Mouse (Mus musculus) neural tube, embryonic 11.5 days (tissue): ENCODE data around the gene Zc3h7a. TPM values are rescaled to one million over a fixed set of nuclear protein-coding genes. Genes with fewer than 3 reads are reported as not detected.

Source experiments
- ATAC-seq: fragments of 200-750 bp; cut with Nextera tagmentation; 2 replicates; pipeline ENCODE4 v1.8.0; 2017; ENCODE audit warnings: moderate number of reproducible peaks, mild to moderate bottlenecking, moderate TSS enrichment, moderate library complexity; ENCODE audit not compliant: insufficient read depth, low FRiP score, low TSS enrichment
- DNase-seq: peaks from one replicate; pipeline ENCODE4 v3.0.0-alpha.2; 2015; ENCODE audit warnings: low spot score
- H3K27ac ChIP-seq: fragments of 300-500 bp; sonication (generic); 2 replicates; pipeline ENCODE4 v1.5.1; 2014; ENCODE audit warnings: low read depth, mild to moderate bottlenecking, low read length
- H3K27me3 ChIP-seq: fragments of 300-500 bp; sonication (generic); 2 replicates; pipeline ENCODE4 v1.6.1; 2014; ENCODE audit warnings: mild to moderate bottlenecking, low read length, mixed read lengths; ENCODE audit not compliant: control insufficient read depth, insufficient read depth
- H3K36me3 ChIP-seq: fragments of 300-500 bp; sonication (generic); 2 replicates; pipeline ENCODE4 v1.6.1; 2014; ENCODE audit warnings: mild to moderate bottlenecking, low read length, moderate library complexity, mixed read lengths; ENCODE audit not compliant: control insufficient read depth, insufficient read depth
- H3K4me1 ChIP-seq: fragments of 300-500 bp; sonication (generic); 2 replicates; pipeline ENCODE4 v1.6.1; 2014; ENCODE audit warnings: low read length, mixed read lengths; ENCODE audit not compliant: control insufficient read depth, insufficient read depth
- H3K4me2 ChIP-seq: fragments of 300-500 bp; sonication (generic); 2 replicates; pipeline ENCODE4 v1.6.1; 2014; ENCODE audit warnings: low read depth, mild to moderate bottlenecking, moderate library complexity
- H3K4me3 ChIP-seq: fragments of 300-500 bp; sonication (generic); 2 replicates; pipeline ENCODE4 v1.5.1; 2014; ENCODE audit warnings: low read depth, low read length
- H3K9ac ChIP-seq: fragments of 300-500 bp; sonication (generic); 2 replicates; pipeline ENCODE4 v1.6.1; 2014; ENCODE audit warnings: mild to moderate bottlenecking, low read length
- H3K9me3 ChIP-seq: fragments of 300-500 bp; sonication (generic); 2 replicates; pipeline ENCODE4 v1.6.1; 2016; ENCODE audit warnings: low read length; ENCODE audit not compliant: control insufficient read depth
- WGBS: fragments of 180-500 bp; shearing (Covaris S2); extraction: QIAGEN DNeasy Blood & Tissue Kit; methylation state at CpG from one replicate; pipeline ENCODE4 v1.1.7; 2014; 5-methylcytosine and 5-hydroxymethylcytosine counted together
- polyA plus RNA-seq: library from polyadenylated mRNA; unstranded; fragments of >200 nt; fragmentation: Nextera tagmentation; extraction: Ambion mirVana; gene quantifications from 2 replicates; pipeline ENCODE4 v1.2.1, GENCODE M21; 2014

Zc3h7a gene
- 93.5 and 95.3 TPM in 2 replicates for polyA plus RNA-seq

DNA sequence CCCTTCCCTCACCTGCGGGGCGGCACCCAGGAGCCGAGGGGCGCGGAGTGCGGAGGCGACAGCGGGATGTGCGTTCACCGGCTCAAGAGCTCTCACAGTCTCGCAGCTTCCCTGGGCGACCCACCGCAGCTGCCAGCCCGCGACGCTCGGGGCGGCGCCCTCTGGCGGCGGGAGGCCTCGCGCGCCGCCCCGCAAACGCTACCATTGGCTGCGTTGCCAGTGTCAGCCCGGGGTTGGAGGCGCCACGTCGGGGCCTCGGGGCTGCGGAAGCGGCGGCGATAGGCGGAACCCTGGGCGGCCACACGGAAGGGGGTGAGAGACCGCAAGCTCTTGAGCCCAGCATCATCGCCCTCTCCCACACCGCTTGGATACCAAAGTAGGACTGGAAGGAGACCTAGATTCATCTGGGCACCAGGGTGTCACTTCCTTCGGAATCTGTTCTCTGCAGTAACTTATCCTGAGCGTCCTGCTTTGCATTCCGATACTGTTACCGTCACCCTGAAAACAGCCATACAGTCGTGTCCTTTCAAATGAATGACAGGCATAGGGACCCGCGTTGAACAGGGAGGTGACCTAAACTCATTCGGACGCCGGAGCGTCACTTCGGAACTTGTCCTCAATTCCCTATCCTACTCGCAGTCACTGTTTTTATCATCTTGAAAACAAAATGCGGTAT lies at the start of gene Zc3h7a:
Gene Zc3h7a, minus strand, starts transcription at position 186 of the 676 bp plus-strand sequence.
- H3K4me1 ChIP-seq = peaks cover 6% of the 10 kb centered on the region; the same call in 1 of the 2 replicates
- H3K4me3 ChIP-seq = peak within 1 kb of the TSS; percentile 88
- peak; percentile 93 for ATAC-seq
- H3K27ac ChIP-seq = peak within 1 kb of the TSS; percentile 79
- peak within 1 kb of the TSS; percentile 80 for H3K9ac ChIP-seq
- under 1% methylated on average over 55 of the region's 57 CpGs for WGBS
- H3K9me3 ChIP-seq = no peaks in the 10 kb centered on the region
- H3K36me3 ChIP-seq = no peaks in the 10 kb centered on the region
- no peaks in the 10 kb centered on the region for H3K27me3 ChIP-seq
- H3K4me2 ChIP-seq = peak within 1 kb of the TSS; percentile 73
- peak; percentile 96 for DNase-seq

DNA sequence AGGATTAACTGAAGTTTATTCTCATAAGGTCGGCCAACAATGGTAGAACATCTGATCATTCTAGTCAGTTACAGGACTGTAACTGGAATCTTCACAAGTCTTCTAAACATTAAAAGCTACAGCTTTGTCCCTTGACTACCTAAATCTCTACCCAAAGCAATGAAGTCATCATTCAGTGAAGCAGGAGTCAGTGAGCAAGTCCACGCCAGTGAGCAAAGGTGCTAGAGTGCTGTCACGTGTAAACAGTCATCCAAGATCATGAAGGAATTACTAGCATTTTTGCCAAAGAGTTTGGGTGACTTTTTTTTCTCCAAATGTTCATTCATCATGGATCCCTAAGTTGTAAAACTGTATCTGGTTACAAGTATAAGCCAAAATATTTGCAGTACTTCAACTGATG lies 41.6 kb upstream of the Zc3h7a start:
- no peaks in the 10 kb centered on the region for H3K9me3 ChIP-seq
- H3K9ac ChIP-seq = no peak overlapping the region
- no peaks in the 10 kb centered on the region; the same call in 1 of the 2 replicates for H3K36me3 ChIP-seq
- H3K27ac ChIP-seq = no peak overlapping the region
- ATAC-seq = no peak
- 85% methylated on average over 3 of the region's 3 CpGs for WGBS
- H3K27me3 ChIP-seq = no peaks in the 10 kb centered on the region
- H3K4me2 ChIP-seq = no peak overlapping the region
- DNase-seq = no peak
- no peaks in the 10 kb centered on the region for H3K4me1 ChIP-seq
- no peak overlapping the region for H3K4me3 ChIP-seq

DNA sequence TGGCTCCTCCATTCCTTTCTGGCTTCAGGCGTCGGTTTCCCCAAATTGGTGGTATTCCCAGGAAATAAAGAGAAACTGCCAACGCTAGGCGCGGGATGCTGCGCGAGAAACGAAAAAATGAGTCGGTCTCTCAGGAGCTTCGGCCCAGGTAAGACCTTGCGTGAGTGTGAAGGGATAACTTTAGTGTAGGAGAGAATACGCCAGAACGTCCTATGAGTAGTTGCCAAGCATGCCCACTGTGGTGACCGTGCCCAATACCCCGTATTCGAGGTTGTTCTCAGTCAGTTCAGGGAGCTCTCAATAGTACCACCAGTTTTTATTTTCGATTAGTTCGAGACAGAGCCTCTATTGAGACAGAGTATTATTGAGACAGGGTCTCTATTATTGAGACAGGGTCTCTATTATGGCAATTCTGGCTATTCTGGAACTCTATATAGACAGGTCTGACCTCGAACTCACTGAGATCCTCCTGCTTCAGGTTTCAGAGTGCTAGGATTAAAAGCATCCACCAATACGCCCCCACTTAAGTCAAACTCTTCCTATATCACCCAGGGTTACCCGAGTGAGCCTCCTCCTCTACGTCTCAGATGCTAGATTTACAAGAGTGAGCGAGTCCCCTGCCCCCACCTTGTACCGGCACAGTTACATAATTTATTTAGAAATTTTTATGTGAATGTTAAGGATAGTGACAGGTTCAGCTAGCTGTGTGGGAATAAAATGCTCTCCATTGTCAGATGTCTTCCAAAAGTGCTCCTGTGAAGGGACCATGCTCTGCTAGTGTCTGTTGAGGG lies 27.6 kb upstream of the Zc3h7a start:
- 11% methylated on average over 24 of the region's 24 CpGs for WGBS
- H3K4me3 ChIP-seq = peak overlapping the region; percentile 84
- peak overlapping the region; percentile 94 for H3K9ac ChIP-seq
- no peaks in the 10 kb centered on the region for H3K27me3 ChIP-seq
- no peak overlapping the region for H3K27ac ChIP-seq
- peaks cover 10% of the 10 kb centered on the region for H3K4me1 ChIP-seq
- DNase-seq (no peak), ATAC-seq (peak; percentile 35; the same call in 1 of the 2 replicates)
- H3K4me2 ChIP-seq = peak overlapping the region; percentile 69
- no peaks in the 10 kb centered on the region for H3K9me3 ChIP-seq
- 0 out of 2 replicates have a peak, but pooled peaks cover 5% of the 10 kb centered on the region for H3K36me3 ChIP-seq

DNA sequence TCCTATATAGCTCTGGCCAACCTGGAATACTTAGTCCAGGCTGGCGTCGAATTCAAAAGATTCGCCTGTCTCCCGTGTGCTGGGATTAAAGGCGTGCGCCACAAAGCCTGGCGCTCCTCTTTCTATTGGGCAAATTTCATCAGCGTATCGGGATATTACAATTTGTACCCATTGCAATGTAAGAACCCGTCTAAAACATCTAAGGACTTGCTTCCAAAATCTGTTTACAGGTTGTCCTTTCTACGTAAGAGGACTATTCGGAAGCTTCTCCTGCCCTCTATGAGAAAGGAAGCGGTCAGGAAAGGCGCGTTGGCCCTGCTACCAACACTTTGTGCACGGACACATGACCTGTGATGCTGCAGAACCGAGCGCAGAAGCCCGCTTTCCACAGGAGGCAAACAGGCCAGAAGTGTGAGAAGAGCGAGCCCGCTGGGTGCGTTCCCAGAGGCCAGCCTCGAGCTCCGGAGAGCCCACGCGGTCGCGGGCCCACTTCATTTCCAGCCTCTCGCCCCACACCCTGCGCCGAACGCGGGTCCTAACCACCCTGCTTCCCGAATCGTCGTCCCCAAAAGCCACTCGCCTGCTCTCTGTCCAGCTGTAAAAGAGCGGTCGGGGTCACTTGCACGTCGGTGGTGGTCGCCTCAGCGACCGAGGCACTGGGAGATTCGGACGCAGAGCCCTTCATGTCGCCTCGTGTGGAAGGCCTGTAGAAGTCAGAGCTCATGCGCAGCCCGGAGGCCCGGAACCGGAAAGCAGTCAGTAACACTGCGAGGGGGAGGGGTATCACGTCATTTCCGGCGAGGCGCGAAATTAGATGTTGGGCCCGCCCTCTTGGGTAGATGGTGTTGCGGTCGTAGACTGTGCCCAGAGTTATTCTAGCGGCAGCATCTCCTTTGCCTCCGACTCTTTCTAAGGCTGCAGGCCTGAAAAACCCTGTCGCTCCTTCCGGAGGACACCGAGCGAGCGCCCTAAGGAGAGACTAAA lies 26.7 kb upstream of the Zc3h7a start, which contains the start of gene Rsl1d1:
Gene Rsl1d1, minus strand, starts transcription at position 761 of the 984 bp plus-strand sequence.
- DNase-seq = peak; percentile 95
- H3K4me2 ChIP-seq = peak within 1 kb of the TSS; percentile 73
- H3K36me3 ChIP-seq = peaks cover 8% of the 10 kb centered on the region; the same call in 1 of the 2 replicates
- peak within 1 kb of the TSS; percentile 84 for H3K4me3 ChIP-seq
- no peaks in the 10 kb centered on the region for H3K9me3 ChIP-seq
- WGBS = under 1% methylated on average over 68 of the region's 68 CpGs
- no peaks in the 10 kb centered on the region for H3K27me3 ChIP-seq
- peaks cover 10% of the 10 kb centered on the region for H3K4me1 ChIP-seq
- peak within 1 kb of the TSS; percentile 94 for H3K9ac ChIP-seq
- ATAC-seq = peak; percentile 98
- peak within 1 kb of the TSS; percentile 70; the same call in 1 of the 2 replicates for H3K27ac ChIP-seq

DNA sequence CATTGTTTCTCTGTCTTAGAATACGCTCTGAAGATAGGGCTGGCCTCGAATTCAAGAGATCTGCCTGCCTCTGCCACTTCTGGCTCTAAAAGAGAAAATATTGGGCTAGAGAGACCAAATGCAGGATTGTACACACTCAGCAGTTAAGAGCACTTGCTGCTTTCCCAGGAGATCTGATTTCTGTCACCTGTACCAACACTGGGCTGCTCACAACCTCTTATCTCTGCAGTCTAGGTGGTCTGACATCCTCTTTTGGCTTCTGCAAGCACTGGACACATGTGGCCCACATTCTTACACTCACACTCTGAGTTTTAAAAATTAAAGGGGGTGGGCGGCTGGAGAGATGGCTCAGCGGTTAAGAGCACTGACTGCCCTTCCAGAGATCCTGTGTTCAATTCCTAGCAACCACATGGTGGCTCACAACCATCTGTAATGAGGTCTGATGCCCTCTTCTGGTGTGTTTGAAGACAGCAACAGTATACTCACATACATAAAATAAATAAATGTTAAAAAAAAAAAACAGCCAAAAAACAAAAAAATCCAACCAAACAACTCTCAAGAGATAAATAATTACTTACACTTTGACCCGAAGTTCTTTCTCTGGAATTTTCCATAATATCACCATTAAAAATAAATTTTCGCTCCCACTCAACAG lies 25.7 kb upstream of the Zc3h7a start:
- H3K27ac ChIP-seq = no peak overlapping the region
- no peak for ATAC-seq
- no peaks in the 10 kb centered on the region for H3K27me3 ChIP-seq
- no peak for DNase-seq
- H3K4me2 ChIP-seq = peak overlapping the region; percentile 73
- H3K4me3 ChIP-seq = peak overlapping the region; percentile 84
- 67% methylated on average over 6 of the region's 6 CpGs for WGBS
- H3K9me3 ChIP-seq = no peaks in the 10 kb centered on the region
- no peak overlapping the region for H3K9ac ChIP-seq
- H3K36me3 ChIP-seq = peaks cover 10% of the 10 kb centered on the region
- peaks cover 10% of the 10 kb centered on the region for H3K4me1 ChIP-seq

DNA sequence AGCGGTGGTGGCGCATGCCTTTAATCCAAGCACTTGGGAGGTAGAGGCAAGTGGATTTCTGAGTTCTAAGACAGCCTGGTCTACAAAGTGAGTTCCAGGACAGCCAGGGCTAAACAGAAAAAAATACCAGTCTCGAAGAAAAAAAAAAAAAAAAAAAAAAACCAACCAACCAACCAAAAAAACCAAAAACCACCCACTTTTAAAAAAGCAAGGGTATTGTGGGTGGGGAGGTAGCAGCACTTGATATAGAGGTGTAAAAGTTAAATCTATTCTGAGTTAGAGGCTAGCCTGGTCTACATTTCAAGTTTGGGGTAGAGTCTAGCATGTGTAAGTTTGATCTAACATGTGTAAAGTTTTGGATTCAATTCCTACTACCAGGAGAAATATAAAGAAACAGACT lies 24.1 kb upstream of the Zc3h7a start:
- DNase-seq = no peak
- Histone ChIP-seq H3K4me1 (peaks cover 10% of the 10 kb centered on the region), H3K36me3 (peaks cover 15% of the 10 kb centered on the region)

DNA sequence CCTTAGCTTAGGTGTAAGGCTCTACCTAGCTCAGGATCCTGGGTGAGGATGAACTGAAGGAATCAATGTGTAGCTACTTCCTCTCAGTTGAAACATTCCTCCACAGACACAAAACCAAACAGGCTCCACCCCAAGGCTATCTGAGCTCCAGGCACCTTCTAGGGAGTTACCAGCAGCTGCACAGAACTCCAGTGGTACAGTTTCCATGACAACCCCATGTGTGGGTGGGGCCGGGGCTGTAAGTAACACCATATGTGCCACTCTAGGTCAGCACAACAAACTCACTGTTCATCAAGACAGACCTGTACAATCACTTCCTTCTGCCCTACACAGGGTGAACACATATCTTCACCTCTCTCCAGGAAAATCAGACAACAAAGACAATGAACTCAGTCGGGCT lies 22.3 kb upstream of the Zc3h7a start:
- peaks cover 23% of the 10 kb centered on the region for H3K36me3 ChIP-seq
- ATAC-seq (no peak), DNase-seq (no peak)
- H3K4me1 ChIP-seq = peaks cover 3% of the 10 kb centered on the region; the same call in 1 of the 2 replicates
- H3K27ac ChIP-seq = no peak overlapping the region
- 63% methylated on average over 2 of the region's 2 CpGs for WGBS
- no peaks in the 10 kb centered on the region for H3K9me3 ChIP-seq
- no peak overlapping the region for H3K4me3 ChIP-seq
- H3K4me2 ChIP-seq = no peak overlapping the region
- H3K27me3 ChIP-seq = no peaks in the 10 kb centered on the region
- H3K9ac ChIP-seq = no peak overlapping the region

More for the DNA sequence above, 24.1 kb upstream of the Zc3h7a start:
- Histone ChIP-seq H3K9me3 (no peaks in the 10 kb centered on the region), H3K4me3 (no peak overlapping the region), H3K27ac (no peak overlapping the region), H3K4me2 (no peak overlapping the region), H3K27me3 (no peaks in the 10 kb centered on the region), H3K9ac (no peak overlapping the region)
- no peak for ATAC-seq
- WGBS = 97% methylated on average over 3 of the region's 3 CpGs
